Mouse (Mus musculus) embryo, embryonic 11.5 days (tissue): ENCODE measurements around the gene Plcz1.

Source experiments
- DNase-seq: peaks from one replicate; pipeline ENCODE4 v3.0.0-alpha.2; 2012; ENCODE audit warnings: low read depth, low spot score

Plcz1 gene

DNA sequence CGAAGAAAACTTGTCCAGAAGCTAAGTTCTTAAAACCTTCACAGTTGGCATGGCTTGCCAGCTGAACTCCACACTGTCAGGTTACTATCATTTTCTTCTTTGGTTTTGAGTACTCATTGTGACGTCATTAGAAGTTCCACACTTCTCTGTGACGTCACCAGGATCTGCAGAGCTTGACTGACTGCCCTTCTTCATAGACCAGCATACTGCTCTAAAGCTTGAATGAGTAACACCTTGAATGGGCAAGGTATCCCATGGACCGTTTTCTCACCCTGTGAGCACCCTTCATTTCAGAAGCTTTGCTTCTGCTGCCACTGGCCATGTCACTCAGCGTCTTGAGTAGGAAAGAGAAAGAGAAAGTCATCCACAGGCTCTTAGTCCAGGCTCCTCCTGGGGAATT lies at the start of gene Plcz1:
Plcz1 (minus strand) TSS at position 101 of the 400 bp plus-strand sequence.
- no peak for DNase-seq

- DNase-seq, result no peak
Measured at GRCm38 (mm10) chr6:140089855-140090254, 48.6 kb upstream of the Plcz1 start.

GRCm38 (mm10) chr6:140081739-140082138 lies 40.5 kb upstream of the Plcz1 start:
- DNase-seq, result no peak

- DNase-seq, result no peak
Measured at GRCm38 (mm10) chr6:140080933-140081332, 39.7 kb upstream of the Plcz1 start.

DNA sequence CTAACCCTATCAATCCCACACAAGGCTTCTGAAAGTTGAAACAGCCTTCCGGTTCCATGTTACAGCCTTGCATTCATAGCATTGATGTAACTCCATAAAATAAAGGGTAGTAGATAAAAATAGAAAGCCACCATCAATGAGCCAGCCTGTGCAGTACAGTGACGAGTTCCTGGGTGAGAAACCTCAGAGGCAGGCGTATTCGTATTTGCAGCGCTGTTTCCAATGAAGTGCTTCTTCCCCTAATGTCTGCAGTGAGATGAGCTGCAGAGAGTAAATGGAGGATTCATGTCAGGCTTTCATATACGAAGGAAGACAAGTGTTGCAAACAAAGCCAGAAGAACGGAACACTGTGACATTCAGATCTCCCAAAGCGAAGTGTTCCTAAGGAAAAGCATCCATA lies 27.9 kb upstream of the Plcz1 start:
- no peak for DNase-seq

- no peak for DNase-seq
Measured at GRCm38 (mm10) chr6:140054271-140054928, 13.1 kb upstream of the Plcz1 start.

- DNase-seq, result no peak
Measured at GRCm38 (mm10) chr6:140051476-140051875, 10.2 kb upstream of the Plcz1 start.

- no peak for DNase-seq
Measured at GRCm38 (mm10) chr6:140040952-140041351, 305 bp downstream of the Plcz1 start, which contains the start of gene Capza3. Gene Capza3, plus strand, starts transcription at chr6:140041252.

DNA sequence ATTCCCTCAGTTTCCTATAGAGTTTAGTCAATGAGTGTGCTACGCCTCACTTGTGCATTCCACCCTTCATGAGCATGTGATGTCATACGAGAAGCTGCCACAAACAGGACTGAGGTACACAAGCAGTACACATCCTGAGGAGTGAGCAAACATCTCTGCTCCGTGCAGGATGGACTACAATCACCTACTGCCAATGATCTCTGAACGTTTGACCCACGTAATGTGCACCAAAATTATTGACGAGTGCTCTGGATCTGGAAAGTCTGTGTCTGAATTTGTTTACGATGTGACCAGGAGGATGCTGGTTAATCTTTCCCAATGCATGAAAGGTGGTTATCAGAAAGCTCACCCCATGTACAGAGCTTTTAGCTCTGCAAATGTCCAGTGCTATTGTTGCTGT lies 16.9 kb downstream of the Plcz1 start:
- DNase-seq, result no peak

- DNase-seq, result no peak
Measured at GRCm38 (mm10) chr6:140005181-140005580, 36.1 kb downstream of the Plcz1 start.

- DNase-seq, result no peak
Measured at GRCm38 (mm10) chr6:139989597-139989996, 51.7 kb downstream of the Plcz1 start.

DNA sequence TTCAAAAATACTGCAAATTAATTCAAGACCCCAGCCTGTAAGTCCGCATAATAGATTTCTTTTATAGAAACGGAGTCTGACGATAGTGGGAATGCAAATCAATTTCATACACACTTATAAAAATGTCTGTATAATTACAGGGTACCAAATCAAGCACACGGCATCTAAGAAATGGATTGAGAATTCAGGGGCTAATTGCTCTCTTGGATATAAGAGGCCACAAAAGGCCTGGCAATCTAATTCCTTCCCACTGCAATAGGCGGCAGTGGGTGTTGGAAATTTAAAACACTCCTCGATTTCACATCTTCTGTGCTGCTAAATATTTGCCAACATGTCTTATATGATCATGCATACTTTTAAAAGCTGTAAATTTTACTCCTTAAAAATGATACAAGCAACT lies 52.2 kb downstream of the Plcz1 start:
- DNase-seq, result no peak

DNA sequence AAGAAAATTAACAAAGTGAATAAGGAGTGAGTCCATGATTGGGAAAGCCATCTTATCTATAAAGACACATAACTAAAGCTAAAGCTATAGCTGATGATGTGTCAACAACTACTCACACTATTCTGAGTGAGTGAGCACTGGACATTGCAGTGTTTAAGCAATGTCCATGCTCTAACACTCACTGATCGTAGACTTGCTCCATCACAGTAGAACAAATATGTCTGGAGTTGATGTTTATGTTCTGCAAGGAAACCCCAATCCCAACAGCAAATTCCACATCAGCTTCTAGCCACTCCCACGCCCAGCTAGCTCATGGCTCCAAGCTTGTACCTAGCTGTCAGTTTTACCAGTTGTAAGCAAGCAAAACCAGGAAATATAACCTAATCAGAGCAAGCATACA lies 54.7 kb downstream of the Plcz1 start:
- no peak for DNase-seq

DNA sequence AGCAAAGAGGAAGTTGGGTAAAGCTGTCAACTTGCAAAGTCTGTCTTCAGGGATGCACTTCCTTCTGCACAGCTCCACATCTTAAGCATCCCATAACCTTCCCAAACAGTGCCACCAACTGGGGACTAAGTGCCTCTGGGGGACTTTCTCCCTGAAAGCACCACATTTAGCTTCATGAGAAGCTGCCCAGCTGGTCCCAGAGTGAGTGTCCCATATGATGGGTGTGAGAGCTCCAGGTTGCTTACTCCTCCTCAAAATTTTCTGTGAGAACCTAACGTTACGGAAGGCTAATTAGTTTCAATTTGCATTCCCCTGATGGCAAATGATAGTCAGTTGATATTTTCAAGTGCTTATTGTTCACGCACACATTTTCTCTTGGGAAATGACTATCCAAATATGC lies 57.2 kb downstream of the Plcz1 start:
- DNase-seq, result no peak

DNA sequence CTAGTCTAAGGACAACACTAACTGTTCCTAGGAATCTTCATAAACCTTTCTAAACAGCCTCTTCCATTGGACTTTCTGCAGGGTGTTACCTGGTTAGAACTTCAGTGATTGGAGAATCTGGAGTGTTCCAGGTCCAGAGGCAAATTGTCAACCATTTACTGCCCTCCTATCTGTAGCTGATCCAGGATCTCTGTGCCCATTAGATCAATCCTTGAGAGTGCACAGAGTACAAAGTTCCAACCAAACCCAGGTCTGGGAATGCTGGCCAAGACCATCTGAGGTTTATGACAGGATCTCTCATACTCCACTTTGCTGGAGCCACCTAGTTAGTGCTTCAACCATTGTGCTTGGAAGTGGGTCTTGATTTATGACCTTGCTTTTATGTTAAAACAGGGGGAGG lies 60.2 kb downstream of the Plcz1 start:
- DNase-seq, result no peak

GRCm38 (mm10) chr6:139978114-139978513 lies 63.1 kb downstream of the Plcz1 start:
- no peak for DNase-seq

DNA sequence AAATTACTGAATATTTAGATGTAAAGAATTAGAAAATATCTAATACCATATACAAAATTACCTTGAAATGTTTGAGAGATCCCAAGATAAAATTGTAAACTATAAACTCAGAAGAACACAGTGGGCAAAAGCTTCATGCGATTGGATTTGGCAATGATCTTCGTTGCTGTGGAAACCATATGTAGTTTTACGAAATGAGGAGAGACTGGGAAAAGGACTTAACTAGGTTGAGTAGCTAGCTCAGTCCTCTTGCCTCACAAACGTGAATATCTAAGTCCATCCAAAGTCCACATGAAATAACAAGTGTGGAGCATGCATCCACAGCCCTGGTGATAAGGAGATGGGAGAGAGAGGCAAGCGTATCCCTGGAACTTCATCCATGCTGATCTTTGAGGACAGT lies 66.6 kb downstream of the Plcz1 start:
- DNase-seq, result no peak

- DNase-seq, result no peak
Measured at GRCm38 (mm10) chr6:139971608-139972298, 69.5 kb downstream of the Plcz1 start.

- DNase-seq, result no peak
Measured at GRCm38 (mm10) chr6:139966684-139967083, 74.6 kb downstream of the Plcz1 start.

DNA sequence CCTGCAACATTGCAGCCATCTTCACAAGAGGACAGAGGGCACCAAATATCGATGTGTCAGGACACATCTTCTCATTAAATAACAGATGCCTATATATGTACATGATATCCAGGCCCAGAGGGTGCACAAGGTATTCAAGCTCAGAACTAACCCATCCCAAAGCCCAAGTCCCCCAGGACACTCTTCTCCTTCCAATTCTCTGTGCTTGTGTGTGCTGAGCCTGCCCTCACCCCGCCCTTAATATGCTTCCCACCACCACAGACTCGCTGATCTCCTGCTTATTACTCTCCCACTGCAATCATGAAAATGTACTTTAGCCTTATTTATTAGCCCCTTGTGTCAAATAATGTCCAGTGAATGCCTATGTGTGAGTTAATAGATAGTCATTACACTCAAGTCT lies 76.4 kb downstream of the Plcz1 start:
- DNase-seq, result no peak

- no peak for DNase-seq
Measured at GRCm38 (mm10) chr6:139963775-139964174, 77.5 kb downstream of the Plcz1 start.

DNA sequence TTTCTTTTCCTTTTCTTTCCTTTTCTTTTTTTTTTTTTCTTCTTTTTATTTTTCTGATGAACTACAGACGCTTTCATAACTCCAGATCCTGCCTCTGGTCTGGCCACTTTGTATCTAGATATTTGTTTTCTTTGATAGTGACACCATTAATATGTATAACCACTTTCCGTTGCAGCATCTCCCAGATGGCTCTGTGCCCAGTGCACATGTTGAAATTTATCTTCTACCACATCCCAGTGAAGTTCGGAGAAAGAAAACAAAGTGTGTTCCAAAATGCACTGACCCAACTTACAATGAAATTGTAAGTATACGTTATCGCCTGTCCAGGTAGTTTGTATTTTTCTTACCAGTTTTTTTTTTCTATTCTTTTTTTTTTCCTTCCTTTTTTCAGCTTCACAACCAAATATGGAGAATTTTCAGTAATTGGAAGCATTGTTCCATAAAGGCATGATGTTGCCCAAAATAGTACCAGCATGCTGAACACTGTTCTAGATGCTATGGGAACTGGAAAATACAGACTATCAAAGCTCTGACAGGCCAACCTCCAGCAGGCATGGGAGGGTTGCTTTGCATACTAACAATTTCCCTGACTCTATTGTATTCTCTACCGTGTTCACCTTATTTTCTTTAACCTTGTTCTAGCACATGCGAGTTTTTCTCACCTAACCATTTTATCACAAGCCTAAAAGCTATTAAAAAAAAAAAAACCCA lies 83.6 kb downstream of the Plcz1 start:
- DNase-seq, result no peak

DNA sequence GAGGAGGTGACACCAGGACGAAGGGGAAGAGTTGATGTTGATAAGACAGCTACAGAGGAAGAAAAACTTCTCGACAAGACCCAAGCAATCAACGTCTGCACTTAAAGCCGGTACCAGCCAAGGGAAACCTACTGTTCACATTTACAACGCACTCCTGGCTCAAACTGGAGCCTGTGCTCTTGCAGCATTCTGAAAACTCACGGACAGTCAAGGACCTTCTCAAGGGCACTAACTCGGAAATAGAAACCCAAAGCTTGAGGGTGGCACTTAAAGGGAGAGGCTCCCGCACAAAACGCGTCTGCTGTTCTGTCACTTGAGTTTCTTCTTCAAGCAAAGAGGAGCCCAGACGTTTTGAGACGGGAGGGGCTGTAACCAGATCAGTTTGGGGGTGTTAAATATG lies 87.7 kb downstream of the Plcz1 start:
- no peak for DNase-seq
